Mouse (Mus musculus): ENCODE results near the gene Irx3. TPM values are rescaled to one million over a fixed set of nuclear protein-coding genes. Genes with fewer than 3 reads are reported as not detected.

The Irx3 gene
- total RNA-seq, 2 experiments from 2014 or later = 5.7 to 6.3 TPM

GRCm38 (mm10) chr8:91801241-91801811 is 541 bp downstream of the Irx3 start:
- DNase-seq = peak; percentile 62

GRCm38 (mm10) chr8:91800523-91801240 is 1.2 kb downstream of the Irx3 start:
- peak; percentile 34 for DNase-seq

GRCm38 (mm10) chr8:91799681-91800522 is 2.0 kb downstream of the Irx3 start:
- peak; percentile 25 for DNase-seq

- DNase-seq = no peak
Observed at GRCm38 (mm10) chr8:91799016-91799581, 2.8 kb downstream of the Irx3 start.

- peak; percentile 78 for DNase-seq
Observed at GRCm38 (mm10) chr8:91797626-91798271, 4.1 kb downstream of the Irx3 start.

- no peak for DNase-seq
Observed at GRCm38 (mm10) chr8:91793846-91794245, 8.0 kb downstream of the Irx3 start.

GRCm38 (mm10) chr8:91787194-91787895 is 14.5 kb downstream of the Irx3 start:
- no peak for DNase-seq

- DNase-seq = no peak
Observed at GRCm38 (mm10) chr8:91782940-91783339, 18.9 kb downstream of the Irx3 start.

GRCm38 (mm10) chr8:91782201-91782600 is 19.7 kb downstream of the Irx3 start:
- DNase-seq = no peak

GRCm38 (mm10) chr8:91780648-91781047 is 21.2 kb downstream of the Irx3 start:
- DNase-seq = peak; percentile 49

- DNase-seq = no peak
Observed at GRCm38 (mm10) chr8:91768857-91769256, 33.0 kb downstream of the Irx3 start.

- no peak for DNase-seq
Observed at GRCm38 (mm10) chr8:91765411-91766034, 36.3 kb downstream of the Irx3 start.

GRCm38 (mm10) chr8:91755566-91755965 is 46.3 kb downstream of the Irx3 start:
- no peak for DNase-seq

GRCm38 (mm10) chr8:91755062-91755461 is 46.8 kb downstream of the Irx3 start:
- DNase-seq = no peak

- no peak for DNase-seq
Observed at GRCm38 (mm10) chr8:91750794-91751125, 51.1 kb downstream of the Irx3 start.

- no peak for DNase-seq
Observed at GRCm38 (mm10) chr8:91750096-91750793, 51.6 kb downstream of the Irx3 start.

GRCm38 (mm10) chr8:91749412-91749811 is 52.5 kb downstream of the Irx3 start:
- no peak for DNase-seq

Measured in adrenal gland, postnatal 10 days (tissue).